Mouse (Mus musculus) activated CD4-positive, CD25-positive, alpha-beta regulatory T cell, adult 4 months (primary cell): ENCODE results near the gene Epn1. TPM values are rescaled to one million over a fixed set of nuclear protein-coding genes. Genes with fewer than 3 reads are reported as not detected.

ENCODE experiments used
- ATAC-seq: one replicate; pipeline ENCODE4 v1.8.0; 2017
- polyA plus RNA-seq, 2 experiments: library from polyadenylated mRNA; unstranded; fragments of 100-300 nt; shearing (Covaris generic); gene quantifications; one replicate each; pipeline ENCODE4 v1.2.1; 2017

Gene Epn1
- polyA plus RNA-seq: 1 to 10 TPM; 7.0 to 8.3 TPM

GRCm38 (mm10) chr7:5080010-5080751 is at the start of gene Epn1:
Gene Epn1, plus strand, starts transcription at chr7:5080235.
- ATAC-seq: peak; percentile 96

GRCm38 (mm10) chr7:5030554-5031275 is 49.3 kb upstream of the Epn1 start:
- no peak for ATAC-seq

- no peak for ATAC-seq
These were observed 48.5 kb upstream of the Epn1 start for GRCm38 (mm10) chr7:5031496-5031895.

GRCm38 (mm10) chr7:5033818-5034217 is 46.2 kb upstream of the Epn1 start, which contains the start of gene 4632433K11Rik:
Gene 4632433K11Rik, plus strand, starts transcription at chr7:5034118.
- no peak for ATAC-seq

- ATAC-seq: no peak
These were observed 44.4 kb upstream of the Epn1 start for GRCm38 (mm10) chr7:5035628-5036027.

- ATAC-seq: no peak
These were observed 43.9 kb upstream of the Epn1 start for GRCm38 (mm10) chr7:5036136-5036535.

GRCm38 (mm10) chr7:5037026-5037425 is 43.0 kb upstream of the Epn1 start:
- ATAC-seq: no peak

GRCm38 (mm10) chr7:5037467-5037866 is 42.6 kb upstream of the Epn1 start:
- no peak for ATAC-seq

GRCm38 (mm10) chr7:5038109-5038732 is 41.8 kb upstream of the Epn1 start, which contains the start of gene Zfp784:
Gene Zfp784, minus strand, starts transcription at chr7:5038446.
- ATAC-seq: peak; percentile 94

- no peak for ATAC-seq
These were observed 41.1 kb upstream of the Epn1 start for GRCm38 (mm10) chr7:5038940-5039339.

GRCm38 (mm10) chr7:5044981-5045380 is 35.1 kb upstream of the Epn1 start:
- ATAC-seq: no peak

- ATAC-seq: no peak
These were observed 33.9 kb upstream of the Epn1 start for GRCm38 (mm10) chr7:5046112-5046511.

- no peak for ATAC-seq
These were observed 32.7 kb upstream of the Epn1 start for GRCm38 (mm10) chr7:5047313-5047712.

GRCm38 (mm10) chr7:5051193-5052192 is 28.5 kb upstream of the Epn1 start, which contains the start of gene Zfp580:
Gene Zfp580, plus strand, starts transcription at chr7:5051538.
- ATAC-seq: peak; percentile 50

GRCm38 (mm10) chr7:5052438-5052837 is 27.6 kb upstream of the Epn1 start:
- no peak for ATAC-seq

- ATAC-seq: no peak
These were observed 27.1 kb upstream of the Epn1 start for GRCm38 (mm10) chr7:5052931-5053343.

- ATAC-seq: no peak
These were observed 26.4 kb upstream of the Epn1 start for GRCm38 (mm10) chr7:5053456-5054179.

GRCm38 (mm10) chr7:5056651-5057263 is 23.3 kb upstream of the Epn1 start:
- no peak for ATAC-seq

GRCm38 (mm10) chr7:5057381-5057780 is 22.7 kb upstream of the Epn1 start:
- ATAC-seq: no peak

- ATAC-seq: no peak
These were observed 22.2 kb upstream of the Epn1 start for GRCm38 (mm10) chr7:5057804-5058203.

GRCm38 (mm10) chr7:5058631-5059030 is 21.4 kb upstream of the Epn1 start:
- ATAC-seq: no peak
